Mouse (Mus musculus) spleen, adult 2 months (tissue): ENCODE results near the gene Olfr1359.

Experiments
- CTCF ChIP-seq: fragments of 200-500 bp; IDR thresholded peaks from 2 replicates; pipeline ENCODE4 v1.5.1; 2011; ENCODE audit warnings: mild to moderate bottlenecking, inconsistent platforms; ENCODE audit not compliant: insufficient read depth, insufficient read length, insufficient replicate concordance; ENCODE audit errors: extremely low read depth
- POLR2A ChIP-seq: fragments of 200-500 bp; IDR thresholded peaks from 2 replicates; pipeline ENCODE4 v1.6.1; 2011; ENCODE audit warnings: low read depth, low read length, inconsistent platforms

DNA sequence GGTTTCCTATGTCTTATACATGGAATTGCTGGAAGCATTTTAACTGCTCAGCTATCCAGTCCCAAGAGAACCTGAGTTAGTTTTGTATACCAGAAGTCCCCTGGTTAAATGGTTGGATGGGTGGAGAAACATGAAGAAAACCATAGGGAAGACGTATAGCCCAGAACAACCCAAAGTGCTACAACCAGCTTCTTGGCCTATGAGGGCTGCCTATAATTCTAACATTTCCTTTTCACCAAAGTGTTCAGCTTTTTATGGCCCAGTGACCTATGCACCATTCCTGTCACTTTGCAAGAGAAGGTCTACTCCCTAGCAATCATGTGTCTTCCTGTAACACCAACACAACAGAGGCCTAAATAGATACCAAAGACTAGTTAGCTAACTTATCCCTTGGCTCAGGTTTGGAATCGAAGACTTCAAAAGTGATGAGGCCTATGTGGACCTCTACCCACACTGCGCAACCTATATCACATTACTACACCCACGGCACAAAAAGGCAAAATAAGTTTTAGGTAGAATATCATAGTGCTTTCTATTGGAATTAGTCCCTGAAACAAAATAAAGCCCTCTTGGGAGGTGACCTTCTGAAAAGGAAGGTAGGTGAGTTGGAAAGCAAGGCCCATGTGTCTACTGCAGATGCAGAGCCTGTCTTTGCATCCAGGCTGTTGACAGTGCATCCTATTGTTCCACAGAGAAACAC, 20.6 kb downstream of the Olfr1359 start:
- TF ChIP-seq CTCF (no peak), POLR2A (no peak)
